Mouse (Mus musculus): ENCODE data around the gene Shisal2a. TPM values are rescaled to one million over a fixed set of nuclear protein-coding genes. Genes with fewer than 3 reads are reported as not detected.

Gene Shisal2a
- total RNA-seq, 2 experiments from 2014 or later, result not detected

- intact Hi-C loops (cut with DNase I), result loop anchor here (1.0 to 5.0 kb wide), 2 partner anchors 115 to 278 kb away; partner anchors contain the start of gene Tut4
- DNase-seq, result no peak
Observed at GRCm38 (mm10) chr4:108344631-108345083, 38.5 kb downstream of the Shisal2a start.

DNA sequence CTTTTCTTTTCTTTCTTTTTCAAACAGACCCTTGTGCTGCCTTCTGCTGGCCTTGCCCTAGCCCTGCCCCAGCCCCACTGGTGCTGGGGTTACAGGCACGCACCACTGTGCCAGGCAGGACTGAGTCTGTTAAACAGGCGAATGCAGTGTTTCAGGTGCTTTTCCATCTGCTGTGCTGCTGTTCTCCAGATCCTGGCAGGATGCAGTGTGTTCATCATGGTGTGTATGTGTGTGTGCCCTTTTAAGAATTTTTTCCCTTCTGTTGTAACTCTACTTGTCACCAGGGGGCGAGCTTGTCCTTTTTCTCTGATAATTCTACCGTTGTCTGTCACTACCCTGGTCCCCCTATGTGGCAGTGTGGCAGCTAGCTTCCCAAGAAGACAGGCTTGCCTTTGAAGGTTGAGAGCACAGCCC is 43.9 kb downstream of the Shisal2a start:
- intact Hi-C loops (cut with DNase I), result loop anchor here (2.0 to 5.0 kb wide), 3 partner anchors 120 to 218 kb away; partner anchors contain the start of gene Tut4
- DNase-seq, result peak; percentile 65 to 71

GRCm38 (mm10) chr4:108338811-108339210 is 44.3 kb downstream of the Shisal2a start:
- intact Hi-C loops (cut with DNase I), result loop anchor here (2.0 to 5.0 kb wide), 3 partner anchors 120 to 218 kb away; partner anchors contain the start of gene Tut4
- DNase-seq, result no peak

DNA sequence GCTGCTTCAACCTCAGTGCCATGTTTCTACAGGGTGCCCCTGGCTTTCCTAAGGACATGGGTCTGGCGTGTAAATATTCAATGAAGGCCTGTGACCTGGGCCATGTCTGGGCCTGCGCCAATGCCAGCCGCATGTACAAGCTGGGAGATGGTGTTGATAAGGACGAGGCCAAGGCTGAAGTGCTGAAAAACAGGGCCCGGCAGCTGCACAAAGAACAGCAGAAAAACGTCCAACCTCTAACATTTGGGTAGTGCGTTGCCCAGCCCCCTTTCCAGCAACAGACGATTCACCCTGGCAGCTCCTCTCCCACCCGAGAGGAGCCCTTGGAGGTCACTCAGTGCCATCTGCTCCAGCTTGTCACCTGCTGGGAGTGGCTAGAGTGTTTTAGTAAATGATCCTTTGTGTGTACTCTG is 44.8 kb downstream of the Shisal2a start:
- intact Hi-C loops (cut with DNase I), result loop anchor here (2.0 to 5.0 kb wide), 3 partner anchors 120 to 219 kb away; partner anchors contain the start of gene Tut4
- DNase-seq, result no peak

GRCm38 (mm10) chr4:108337817-108338216 is 45.3 kb downstream of the Shisal2a start:
- intact Hi-C loops (cut with DNase I), result loop anchor here (2.0 to 5.0 kb wide), 3 partner anchors 121 to 219 kb away; partner anchors contain the start of gene Tut4
- DNase-seq, result no peak

DNA sequence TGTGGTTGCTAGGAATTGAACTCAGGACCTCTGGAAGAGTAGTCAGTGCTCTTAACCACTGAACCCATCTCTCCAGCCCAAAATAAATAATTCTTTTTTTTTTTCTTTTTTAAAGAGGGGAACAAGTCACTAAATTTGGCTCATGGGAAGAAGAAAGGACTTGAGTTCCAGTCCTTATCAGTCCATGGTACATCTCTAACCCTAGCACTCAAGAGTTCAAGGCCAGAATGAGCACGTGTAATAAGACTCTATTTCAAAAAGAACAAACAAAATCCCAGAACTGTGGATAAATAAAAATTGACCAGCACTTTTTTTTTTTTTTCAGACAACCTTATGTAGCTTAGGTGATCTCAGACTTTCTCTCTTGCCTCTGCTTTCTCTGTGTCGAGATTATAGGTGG is 46.4 kb downstream of the Shisal2a start:
- no peak for DNase-seq

DNA sequence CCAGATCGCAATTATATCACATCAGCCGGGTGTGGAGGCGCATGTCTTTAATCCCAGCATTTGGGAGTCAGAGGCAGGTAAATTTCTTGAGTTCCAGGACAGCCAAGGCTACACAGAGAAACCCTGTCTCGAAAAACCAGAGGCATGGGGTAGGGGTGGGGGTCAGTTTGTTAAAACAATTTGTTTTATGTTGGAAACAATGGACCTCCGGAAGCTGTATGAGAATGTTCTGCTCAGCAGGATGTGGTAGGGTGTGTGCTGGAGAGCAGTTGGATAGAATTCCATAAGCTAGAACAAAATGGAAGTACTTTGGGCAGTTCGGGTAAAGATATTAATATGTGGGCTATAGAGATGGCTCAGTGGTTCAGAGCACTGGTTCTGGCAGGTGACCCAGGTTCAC is 47.7 kb downstream of the Shisal2a start:
- intact Hi-C loops (cut with DNase I), result loop anchor here (5.0 kb wide), 1 partner anchor 222 kb away; no protein-coding TSS in a partner anchor
- DNase-seq, result no peak

More for the DNA sequence above, 46.4 kb downstream of the Shisal2a start:
- intact Hi-C loops (cut with DNase I), result loop anchor here (5.0 kb wide), 1 partner anchor 221 kb away; no protein-coding TSS in a partner anchor

DNA sequence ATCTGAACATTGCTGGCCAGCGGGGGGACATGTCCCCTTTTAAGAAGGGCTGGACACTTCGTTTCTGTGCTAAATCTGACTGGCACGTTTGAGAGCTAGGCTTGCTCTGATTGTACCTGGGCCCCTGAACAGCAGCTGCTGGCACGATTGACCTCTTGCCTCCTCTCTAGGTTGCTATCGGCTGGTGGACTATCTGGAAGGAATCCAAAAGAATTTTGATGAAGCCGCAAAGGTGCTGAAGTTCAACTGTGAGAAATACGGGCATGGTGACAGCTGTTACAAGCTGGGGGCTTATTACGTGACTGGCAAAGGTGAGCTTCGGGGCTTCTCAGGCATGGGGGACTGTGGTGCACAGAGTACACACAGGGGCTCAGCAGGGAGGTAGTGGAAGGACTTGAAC is 51.1 kb downstream of the Shisal2a start:
- intact Hi-C loops (cut with DNase I), result no loop called here
- DNase-seq, result no peak

DNA sequence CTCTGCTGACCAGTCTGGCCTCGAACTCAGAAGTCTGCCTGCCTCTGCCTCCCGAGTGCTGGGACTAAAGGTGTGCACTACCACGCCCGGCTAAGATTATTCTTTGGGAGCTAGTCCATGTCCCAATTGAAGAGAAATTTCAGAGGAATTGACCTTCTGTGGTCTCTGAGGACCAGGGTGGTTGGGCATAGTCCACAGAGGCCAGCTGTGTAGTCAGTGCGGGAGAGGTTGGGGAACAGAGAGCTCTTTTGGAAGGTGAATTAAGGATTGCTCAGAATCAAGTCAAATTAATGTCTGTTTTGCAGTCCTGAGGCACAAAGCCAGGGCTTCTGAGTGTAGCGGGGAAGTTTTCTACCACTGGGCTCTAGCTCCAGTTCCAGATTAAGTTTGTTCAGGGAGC is 53.3 kb downstream of the Shisal2a start:
- intact Hi-C loops (cut with DNase I), result loop anchor here (5.0 to 10.0 kb wide), 2 partner anchors 388 to 405 kb away; partner anchors contain the start of gene Cpt2
- DNase-seq, result no peak

DNA sequence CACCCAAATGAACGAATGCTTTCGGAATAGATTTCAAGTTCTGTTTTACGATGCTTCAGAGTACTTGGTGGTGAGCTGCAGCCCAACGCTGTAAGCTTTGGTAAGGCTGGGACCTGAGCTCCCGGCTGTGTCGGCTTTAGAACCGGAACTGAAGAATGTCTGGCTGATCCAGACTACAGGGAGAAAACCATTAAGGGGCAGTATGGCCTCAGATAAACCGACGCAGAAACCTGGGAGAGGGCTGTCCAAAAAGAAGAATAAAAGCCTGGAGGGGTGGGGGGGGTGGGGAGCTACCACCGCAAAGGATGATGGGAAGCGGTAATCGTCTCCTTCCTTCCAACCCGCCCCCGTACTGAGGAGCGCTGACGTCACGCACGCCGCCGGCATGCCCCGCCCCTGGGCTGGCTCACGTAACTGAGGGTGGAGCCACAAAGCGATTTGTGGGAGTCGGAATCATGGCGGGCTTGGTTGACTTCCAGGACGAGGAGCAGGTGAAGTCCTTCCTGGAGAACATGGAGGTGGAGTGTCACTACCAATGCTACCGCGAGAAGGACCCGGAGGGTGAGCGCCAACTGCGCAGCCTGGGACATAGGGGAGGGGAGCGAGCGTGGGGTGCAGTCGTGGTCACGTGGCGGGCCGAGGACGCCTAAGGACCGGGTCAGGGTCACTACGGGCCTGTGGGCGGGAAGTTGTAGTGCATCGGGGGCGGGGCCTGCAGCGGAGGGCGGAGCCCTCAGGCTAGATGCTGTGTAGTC is 55.2 kb downstream of the Shisal2a start, which contains the start of gene Coa7:
TSS of gene Coa7 (plus strand) at position 411 of the 755 bp plus-strand sequence.
- intact Hi-C loops (cut with DNase I), result loop anchor here (2.0 to 10.0 kb wide), 3 partner anchors 27 to 403 kb away; partner anchors contain the start of genes Cpt2 and Zyg11b
- DNase-seq, result peak; percentile 95 to 99

DNA sequence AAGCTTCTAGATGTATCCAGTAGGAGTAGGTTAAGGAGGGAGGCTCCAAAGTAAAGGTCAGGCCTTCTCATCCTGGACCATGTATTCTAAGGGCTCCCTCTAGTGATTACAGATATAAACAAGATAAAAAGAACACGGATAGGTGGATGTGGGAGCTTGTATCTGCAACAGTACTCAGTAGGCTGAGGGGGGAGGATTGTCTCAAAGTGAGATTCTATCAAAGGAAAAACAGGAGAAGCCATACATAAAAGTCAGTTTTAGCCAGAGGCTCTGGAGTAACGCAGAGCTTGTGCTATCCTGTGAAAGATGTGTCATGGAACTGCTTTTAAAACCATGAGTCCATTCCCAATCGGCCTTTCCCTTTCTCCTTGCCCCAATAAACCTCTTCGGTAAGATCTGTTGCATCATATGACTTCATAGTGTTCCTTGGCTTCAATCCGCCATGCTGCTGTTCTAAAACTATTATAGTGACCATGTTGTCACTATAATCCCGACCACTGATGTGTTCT is 56.0 kb downstream of the Shisal2a start:
- DNase-seq, result no peak

GRCm38 (mm10) chr4:108323588-108323987 is 59.6 kb downstream of the Shisal2a start:
- intact Hi-C loops (cut with DNase I), result loop anchor here (5.0 to 10.0 kb wide), 2 partner anchors 71 to 399 kb away; partner anchors contain the start of gene Cpt2
- DNase-seq, result no peak

More for the DNA sequence above, 56.0 kb downstream of the Shisal2a start:
- intact Hi-C loops (cut with DNase I), result loop anchor here (2.0 to 10.0 kb wide), 3 partner anchors 26 to 402 kb away; partner anchors contain the start of genes Cpt2 and Zyg11b

DNA sequence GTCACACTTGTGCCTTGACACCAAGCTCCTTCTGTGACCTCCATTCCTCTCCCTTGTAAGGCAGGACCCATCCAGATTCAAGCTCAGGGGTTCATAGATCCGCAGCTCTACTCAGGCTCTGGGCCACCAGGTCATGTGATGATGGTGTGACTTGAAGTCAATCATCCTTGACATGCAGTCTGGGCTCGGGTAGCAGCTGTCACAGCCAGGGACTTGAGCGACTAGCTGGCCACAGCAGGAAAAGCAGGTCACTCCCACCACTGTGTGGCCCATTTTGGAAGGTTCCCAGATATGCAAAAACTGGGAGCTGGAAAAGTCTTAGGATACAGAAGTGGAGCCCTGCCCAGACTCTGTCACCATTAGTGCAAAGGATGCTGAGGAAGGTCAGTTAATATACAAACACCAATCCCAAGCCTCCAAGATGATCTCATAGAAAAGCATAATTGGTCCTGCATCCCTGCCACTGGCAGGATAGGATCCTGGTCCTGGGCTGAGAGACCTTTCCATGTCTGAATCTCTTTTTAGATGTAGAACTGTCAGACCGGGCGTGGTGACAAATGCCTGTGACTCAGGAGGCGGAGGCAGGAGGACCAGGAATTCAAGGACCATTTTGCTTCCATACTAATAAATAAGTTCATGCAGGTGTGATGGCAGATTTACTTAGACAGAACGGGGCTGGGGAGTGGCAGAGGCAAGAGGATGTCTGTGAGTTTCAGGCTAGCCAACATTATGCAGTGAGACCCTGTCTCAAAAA is 62.3 kb downstream of the Shisal2a start:
- no peak for DNase-seq
- intact Hi-C loops (cut with DNase I), result loop anchor here (5.0 to 10.0 kb wide), 2 partner anchors 69 to 396 kb away; partner anchors contain the start of gene Cpt2

DNA sequence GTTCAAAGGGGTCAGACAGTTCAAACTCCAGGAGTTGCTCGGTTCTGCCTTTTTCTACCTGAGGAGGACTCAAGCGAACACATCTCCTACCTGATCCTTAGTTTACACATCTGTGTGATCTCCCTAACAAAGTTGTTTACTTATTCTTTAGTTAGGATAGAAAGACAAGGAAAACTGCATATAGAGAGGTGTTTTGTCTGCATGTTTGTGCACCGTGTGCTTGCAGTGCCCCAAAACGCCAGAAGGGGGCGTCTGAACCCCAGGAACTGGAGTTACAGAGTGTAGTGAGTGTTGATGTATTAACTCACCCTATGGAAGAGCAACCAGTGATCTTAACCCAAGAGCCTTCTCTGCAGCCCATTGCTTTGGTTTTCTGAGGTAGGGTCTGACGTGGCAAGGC is 63.4 kb downstream of the Shisal2a start:
- intact Hi-C loops (cut with DNase I), result loop anchor here (5.0 to 10.0 kb wide), 2 partner anchors 67 to 395 kb away; partner anchors contain the start of gene Cpt2
- no peak for DNase-seq

GRCm38 (mm10) chr4:108318649-108319615 is 64.2 kb downstream of the Shisal2a start:
- intact Hi-C loops (cut with DNase I), result no loop called here
- DNase-seq, result no peak

Data from heart, postnatal 14 days (tissue).